Mouse (Mus musculus): ENCODE results near the gene Ubl4b. TPM values are rescaled to one million over a fixed set of nuclear protein-coding genes. Genes with fewer than 3 reads are reported as not detected.
A peak's percentile ranks its signal among the peaks of the same experiment; 100 is the strongest.

Ubl4b gene
- polyA plus RNA-seq, 1 experiment, result not detected

DNA sequence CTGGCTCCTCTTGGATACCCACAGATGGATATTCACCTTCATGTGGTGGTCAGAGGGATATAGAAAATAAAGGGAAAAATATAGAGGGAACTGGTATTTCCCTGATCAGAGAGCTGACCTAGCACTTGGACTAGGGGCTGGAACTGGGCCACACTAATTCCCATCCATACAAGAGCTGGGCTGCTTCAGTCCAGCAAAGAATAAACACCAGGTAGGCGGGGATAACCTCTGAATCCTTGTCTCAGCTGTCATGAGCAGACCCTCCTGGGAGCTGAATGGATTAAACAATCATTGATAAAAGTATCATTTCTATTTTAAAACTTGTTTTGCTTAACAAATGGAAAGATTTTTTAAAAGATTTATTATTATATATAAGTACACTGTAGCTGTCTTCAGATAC is 36.7 kb upstream of the Ubl4b start:
- Histone ChIP-seq H3K9me3 (peaks cover 5% of the 10 kb centered on the region; the same call in 1 of the 2 replicates), H3K36me3 (replicated peaks; ENCODE audit: low read length) (no peaks in the 10 kb centered on the region), H3K4me1 (peaks cover 21% of the 10 kb centered on the region), H3K4me3 (replicated peaks) (no peak overlapping the region), H3K27me3 (replicated peaks) (peaks cover 95% of the 10 kb centered on the region)
- no peak for TF ChIP-seq GATA1 (IDR thresholded peaks at IDR 0.05; ENCODE audit: borderline replicate concordance, low read length)
- TF ChIP-seq FLI1 (IDR thresholded peaks at IDR 0.05; ENCODE audit: low read length), result no peak

DNA sequence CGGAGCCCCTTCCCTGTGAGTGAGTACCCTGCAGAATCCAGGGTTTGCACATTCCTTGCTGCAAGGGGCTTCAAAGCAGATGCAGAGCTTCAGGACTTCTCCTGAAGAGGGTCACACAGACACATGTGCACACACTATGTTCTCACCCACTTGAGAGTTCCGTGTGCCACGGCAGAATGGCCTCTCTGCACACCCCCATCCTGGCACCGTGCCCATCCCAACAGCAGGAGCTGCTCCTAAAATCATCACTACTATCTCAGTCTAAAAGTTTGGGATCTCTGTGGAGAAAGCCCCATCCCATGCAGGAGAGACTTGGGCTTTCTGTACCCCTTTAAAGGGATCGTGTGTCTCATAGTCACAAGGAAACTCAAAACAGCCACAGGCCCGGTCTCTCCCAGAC is 31.6 kb upstream of the Ubl4b start:
- H3K27me3 ChIP-seq (replicated peaks), result peaks cover 97% of the 10 kb centered on the region
- no peaks in the 10 kb centered on the region for H3K9me3 ChIP-seq
- peaks cover 16% of the 10 kb centered on the region for H3K4me1 ChIP-seq
- no peaks in the 10 kb centered on the region for H3K36me3 ChIP-seq (replicated peaks; ENCODE audit: low read length)
- no peak overlapping the region for H3K4me3 ChIP-seq (replicated peaks)
- no peak for TF ChIP-seq GATA1 (IDR thresholded peaks at IDR 0.05; ENCODE audit: borderline replicate concordance, low read length)

DNA sequence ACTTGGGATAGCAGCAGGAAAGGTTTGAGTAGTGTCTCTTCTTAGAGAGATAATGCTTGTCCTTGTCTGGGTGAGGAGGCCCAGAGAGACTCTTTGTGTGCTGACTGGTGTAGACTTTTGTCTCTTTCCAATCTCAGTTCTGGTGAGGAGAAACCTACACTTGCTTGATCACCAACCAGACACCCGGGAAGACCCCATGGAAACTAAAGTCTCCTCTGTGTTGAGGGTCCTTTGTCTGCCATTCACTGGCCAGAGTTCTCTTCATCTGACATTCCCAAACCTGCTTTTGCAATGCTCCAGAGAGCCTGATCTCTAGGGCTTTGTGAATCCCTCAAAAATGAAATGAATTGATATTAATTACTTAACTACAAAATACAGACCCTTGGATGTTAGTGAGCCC is 29.0 kb upstream of the Ubl4b start:
- Histone ChIP-seq H3K4me1 (peaks cover 23% of the 10 kb centered on the region), H3K36me3 (replicated peaks; ENCODE audit: low read length) (no peaks in the 10 kb centered on the region), H3K9me3 (no peaks in the 10 kb centered on the region), H3K27me3 (replicated peaks) (peaks cover 92% of the 10 kb centered on the region), H3K4me3 (replicated peaks) (no peak overlapping the region)
- TF ChIP-seq FLI1 (IDR thresholded peaks at IDR 0.05; ENCODE audit: low read length), result no peak

DNA sequence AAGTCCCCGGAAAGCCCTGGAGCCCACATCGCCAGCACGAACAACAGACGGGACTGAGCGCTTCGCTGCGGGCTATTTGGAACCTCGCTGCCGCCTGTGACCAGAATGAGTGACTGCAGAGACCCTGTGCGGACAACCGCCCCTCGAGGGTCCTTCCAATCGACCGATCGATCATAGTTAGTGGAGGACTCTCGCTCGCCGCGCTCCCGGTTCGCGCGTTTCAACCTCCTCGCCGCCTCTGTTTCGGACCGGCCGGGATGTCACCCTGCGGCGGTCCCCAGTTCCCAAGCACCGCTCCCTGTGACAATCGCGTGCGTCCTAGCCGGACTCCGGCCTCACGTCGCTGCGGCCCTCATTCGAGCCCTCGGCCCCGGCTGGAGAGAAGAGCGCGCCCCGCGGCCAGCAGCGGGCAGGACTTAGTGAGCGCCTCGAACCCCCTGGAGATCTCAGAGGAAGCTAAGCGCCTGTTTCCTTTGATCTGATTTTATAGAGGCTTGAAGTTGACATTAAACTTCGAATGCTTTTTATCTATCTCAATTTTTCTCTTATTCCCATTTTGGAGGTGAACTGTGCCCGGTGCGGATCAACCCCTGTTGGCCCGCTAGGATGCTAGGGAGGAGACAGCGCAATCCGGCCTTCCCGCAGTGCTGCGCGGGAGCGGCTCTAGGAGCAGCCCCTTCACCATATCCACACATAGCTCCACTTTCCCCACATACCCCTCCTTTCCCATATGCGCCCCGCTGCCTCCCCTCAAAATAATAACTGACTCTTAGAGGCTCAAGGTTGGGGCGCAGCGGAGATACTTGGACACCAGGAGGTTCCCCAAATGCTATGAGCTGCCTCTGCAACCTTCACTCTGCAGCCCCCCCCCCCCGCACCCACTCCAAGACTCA is 28.2 kb upstream of the Ubl4b start:
- peaks cover 31% of the 10 kb centered on the region for H3K4me1 ChIP-seq
- H3K27me3 ChIP-seq (replicated peaks), result peaks cover 91% of the 10 kb centered on the region
- H3K9me3 ChIP-seq, result no peaks in the 10 kb centered on the region
- TF ChIP-seq GATA1 (IDR thresholded peaks at IDR 0.05; ENCODE audit: borderline replicate concordance, low read length) (no peak), FLI1 (IDR thresholded peaks at IDR 0.05; ENCODE audit: low read length) (no peak)
- H3K36me3 ChIP-seq (replicated peaks; ENCODE audit: low read length), result no peaks in the 10 kb centered on the region
- peak overlapping the region; percentile 88 for H3K4me3 ChIP-seq (replicated peaks)

DNA sequence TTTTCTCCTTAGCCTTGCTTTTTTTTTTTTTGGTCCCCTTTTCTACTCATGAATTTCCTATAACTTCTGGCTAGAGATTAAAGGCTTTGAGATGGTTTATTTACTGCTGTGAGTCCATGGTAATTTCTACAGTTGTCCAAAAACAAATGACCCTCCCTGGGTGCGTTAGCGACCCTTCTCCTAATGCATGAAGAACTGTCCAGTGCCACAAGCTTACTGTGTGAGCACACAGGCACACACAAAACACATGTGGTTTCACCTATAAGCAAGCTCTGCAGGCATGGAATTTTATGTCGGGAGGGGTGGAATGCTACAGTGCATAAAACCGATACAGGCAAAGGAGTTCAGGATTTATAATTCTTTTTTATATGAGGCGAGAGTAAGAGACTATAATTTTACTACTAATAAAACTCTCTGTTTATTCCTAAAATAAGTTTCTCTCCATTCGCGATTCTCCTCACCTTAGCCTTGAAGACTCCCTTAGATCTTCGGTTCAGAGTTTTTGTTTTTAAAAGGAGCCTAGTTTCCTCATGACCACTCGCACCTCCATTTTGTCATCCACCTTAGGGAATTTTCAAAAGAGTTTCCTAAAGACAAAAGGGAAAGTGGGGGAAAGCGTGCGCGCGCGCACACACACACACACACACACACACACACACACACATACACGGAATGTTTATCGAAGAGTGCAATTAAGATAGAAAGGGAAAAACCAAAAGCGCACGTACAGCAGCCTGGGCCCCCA is 27.4 kb upstream of the Ubl4b start:
- H3K36me3 ChIP-seq (replicated peaks; ENCODE audit: low read length), result no peaks in the 10 kb centered on the region
- TF ChIP-seq FLI1 (IDR thresholded peaks at IDR 0.05; ENCODE audit: low read length) (no peak), GATA1 (IDR thresholded peaks at IDR 0.05; ENCODE audit: borderline replicate concordance, low read length) (no peak)
- H3K9me3 ChIP-seq, result no peaks in the 10 kb centered on the region
- H3K4me3 ChIP-seq (replicated peaks), result peak overlapping the region; percentile 88
- H3K27me3 ChIP-seq (replicated peaks), result peaks cover 82% of the 10 kb centered on the region
- H3K4me1 ChIP-seq, result peaks cover 39% of the 10 kb centered on the region

DNA sequence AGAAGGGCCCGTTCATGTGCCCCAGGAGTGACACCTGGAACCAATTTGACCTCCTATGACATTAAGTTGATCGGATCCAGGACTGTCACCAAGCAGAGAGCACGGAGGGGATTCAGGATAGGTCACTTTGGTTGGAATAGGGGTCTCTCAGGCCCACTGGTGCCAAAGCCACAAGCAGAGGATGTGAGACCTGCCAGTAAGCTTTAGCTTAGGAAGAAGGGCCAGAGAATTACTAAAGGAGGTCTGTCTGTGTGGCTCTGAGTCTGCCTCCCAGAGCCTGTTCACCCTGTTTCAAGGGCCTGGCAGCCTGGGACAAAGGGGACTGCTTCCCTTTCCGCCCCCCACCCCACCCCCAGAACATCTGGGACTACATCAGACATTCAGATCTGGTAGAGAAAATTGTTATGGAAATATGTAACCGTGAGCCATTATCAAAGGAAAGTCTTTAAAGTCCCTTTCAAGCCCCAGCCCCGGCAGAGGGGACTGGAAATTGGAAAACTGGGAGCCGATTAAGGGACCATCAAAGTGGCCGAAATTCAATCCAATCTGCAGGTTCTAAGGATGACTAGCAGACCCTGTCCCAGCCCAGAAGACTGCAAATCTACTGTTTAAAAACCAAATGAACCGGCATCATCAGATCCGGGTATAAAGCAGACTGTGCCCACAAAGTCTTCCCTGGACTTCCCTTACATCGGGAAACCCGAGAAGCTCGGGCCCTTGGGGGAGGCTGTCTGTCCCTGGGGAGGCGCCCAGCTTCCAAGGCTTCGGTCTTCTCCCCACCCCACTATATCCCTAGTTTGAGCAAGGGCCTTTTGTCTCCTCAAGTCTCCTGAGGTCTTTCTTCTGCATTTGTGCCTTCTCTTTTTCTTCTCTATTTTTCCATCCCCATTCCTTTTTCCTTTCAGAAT is 26.5 kb upstream of the Ubl4b start:
- Histone ChIP-seq H3K9me3 (no peaks in the 10 kb centered on the region), H3K27me3 (replicated peaks) (peaks cover 73% of the 10 kb centered on the region), H3K4me1 (peaks cover 47% of the 10 kb centered on the region), H3K36me3 (replicated peaks; ENCODE audit: low read length) (no peaks in the 10 kb centered on the region), H3K4me3 (replicated peaks) (no peak overlapping the region)
- TF ChIP-seq FLI1 (IDR thresholded peaks at IDR 0.05; ENCODE audit: low read length) (no peak), GATA1 (IDR thresholded peaks at IDR 0.05; ENCODE audit: borderline replicate concordance, low read length) (no peak)

DNA sequence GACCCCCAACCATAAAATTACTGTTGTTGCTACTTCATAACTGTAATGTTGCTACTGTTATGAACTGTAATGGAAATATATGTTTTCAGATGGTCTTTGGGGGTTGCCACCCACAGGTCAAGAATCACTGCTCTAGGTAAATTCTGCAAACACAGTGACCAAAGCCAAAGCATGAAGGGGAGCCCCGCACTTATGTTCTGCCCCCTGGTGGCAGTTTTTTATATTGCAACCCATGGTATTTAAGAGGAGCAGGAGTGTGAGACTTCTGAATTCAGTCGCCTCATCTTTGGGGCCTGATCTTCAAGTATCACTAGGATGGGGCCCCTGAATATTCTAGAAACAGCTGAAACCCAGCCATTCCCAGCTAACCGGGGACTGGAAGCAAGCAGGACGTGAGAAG is 24.6 kb upstream of the Ubl4b start:
- Histone ChIP-seq H3K36me3 (replicated peaks; ENCODE audit: low read length) (no peaks in the 10 kb centered on the region), H3K9me3 (no peaks in the 10 kb centered on the region), H3K4me1 (peaks cover 47% of the 10 kb centered on the region), H3K27me3 (replicated peaks) (peaks cover 54% of the 10 kb centered on the region), H3K4me3 (replicated peaks) (no peak overlapping the region)
- TF ChIP-seq FLI1 (IDR thresholded peaks at IDR 0.05; ENCODE audit: low read length) (no peak), GATA1 (IDR thresholded peaks at IDR 0.05; ENCODE audit: borderline replicate concordance, low read length) (no peak)

DNA sequence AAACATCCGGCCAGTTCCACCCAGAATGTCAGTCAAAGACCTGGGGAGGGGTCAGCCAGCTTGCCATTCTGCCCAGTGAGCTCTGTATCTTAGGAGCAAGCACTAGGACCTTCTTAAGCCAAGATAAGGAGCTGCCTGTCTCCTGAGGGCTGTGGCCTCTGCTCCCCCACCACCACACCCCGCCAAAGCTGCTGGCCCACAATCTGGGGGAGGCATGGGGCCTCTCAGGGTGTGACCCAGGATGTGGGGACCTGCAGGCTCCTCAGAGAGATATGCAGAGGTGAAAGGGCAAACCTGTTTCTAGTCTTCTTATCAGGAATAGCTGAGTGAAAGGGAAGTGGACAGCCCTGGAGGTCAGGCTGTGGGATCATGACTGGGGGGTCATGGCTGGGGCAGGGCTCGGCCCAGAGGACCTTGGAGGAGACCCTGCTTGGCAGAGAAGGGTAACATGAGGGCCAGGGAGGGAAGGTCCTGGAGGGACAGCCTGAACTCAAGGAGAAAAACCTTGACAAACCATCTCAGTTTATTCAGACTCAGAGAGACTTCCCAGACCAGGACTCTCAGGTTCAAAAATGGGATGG is 23.0 kb upstream of the Ubl4b start:
- TF ChIP-seq GATA1 (IDR thresholded peaks at IDR 0.05; ENCODE audit: borderline replicate concordance, low read length) (no peak), FLI1 (IDR thresholded peaks at IDR 0.05; ENCODE audit: low read length) (no peak)
- H3K4me1 ChIP-seq, result peaks cover 41% of the 10 kb centered on the region
- H3K4me3 ChIP-seq (replicated peaks), result no peak overlapping the region
- peaks cover 41% of the 10 kb centered on the region for H3K27me3 ChIP-seq (replicated peaks)
- H3K36me3 ChIP-seq (replicated peaks; ENCODE audit: low read length), result no peaks in the 10 kb centered on the region
- H3K9me3 ChIP-seq, result no peaks in the 10 kb centered on the region

DNA sequence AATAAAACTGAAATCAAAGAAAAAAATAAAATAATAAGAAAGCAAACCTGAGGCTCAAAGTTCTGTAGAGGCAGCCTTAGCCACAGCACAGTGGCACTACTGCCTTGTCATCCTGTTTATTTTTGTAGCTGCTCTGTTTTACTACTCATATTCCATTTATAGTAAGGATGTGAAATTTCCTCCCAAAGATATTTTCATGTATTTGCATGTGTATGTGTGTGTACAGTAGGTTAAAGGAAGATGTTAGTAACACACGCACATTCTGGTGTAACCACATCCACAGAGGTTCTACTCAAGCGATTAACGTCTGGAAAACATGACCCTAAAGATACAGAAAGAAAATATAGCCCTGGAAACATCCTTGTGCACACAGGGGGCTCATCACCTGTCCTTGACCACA is 21.9 kb upstream of the Ubl4b start:
- no peaks in the 10 kb centered on the region for H3K9me3 ChIP-seq
- peaks cover 39% of the 10 kb centered on the region for H3K27me3 ChIP-seq (replicated peaks)
- peaks cover 37% of the 10 kb centered on the region for H3K4me1 ChIP-seq
- no peaks in the 10 kb centered on the region for H3K36me3 ChIP-seq (replicated peaks; ENCODE audit: low read length)
- TF ChIP-seq FLI1 (IDR thresholded peaks at IDR 0.05; ENCODE audit: low read length), result no peak
- no peak for TF ChIP-seq GATA1 (IDR thresholded peaks at IDR 0.05; ENCODE audit: borderline replicate concordance, low read length)
- no peak overlapping the region for H3K4me3 ChIP-seq (replicated peaks)

Data from megakaryocyte, embryonic 14.5 days (primary cell).